Comparison of ENCODE assay signal across 29 mouse cellular contexts in genomic region chr10:89730386-89730785, GRCm38 (mm10). TPM values are rescaled to one million over a fixed set of nuclear protein-coding genes. Genes with fewer than 3 reads are reported as not detected.
DNase-seq lines count a peak whose midpoint lies in the region; ATAC-seq and TF ChIP-seq lines count a peak whose summit lies in the region.
"Had no signal": no experiment of that assay in that cellular context is flagged by ENCODE, and none has a peak within 500 bp of the region (broad histone marks: within the 10 kb centered on the region; RNA-seq: fewer than 3 reads in every experiment).

No protein-coding gene starts in this region.

- 0 out of 2 replicates have a peak overlapping the region, but pooled peaks have one; percentile 3 for H3K4me2 ChIP-seq in kidney, embryonic 14.5 days (replicated peaks; ENCODE audit: low read depth, low read length)
- H3K4me2 ChIP-seq in liver, embryonic 11.5 days: peak overlapping the region; percentile 61
- peak overlapping the region; percentile 28; the same call in 1 of the 2 replicates for H3K4me2 ChIP-seq in liver, embryonic 13.5 days
- H3K4me2 ChIP-seq in neural tube, embryonic 15.5 days: peak overlapping the region; percentile 70; the same call in 1 of the 2 replicates
- H3K4me2 ChIP-seq in forebrain, embryonic 11.5 days (ENCODE audit: low read depth, low read length, severe bottlenecking): no peak overlapping the region
- no peak overlapping the region for H3K4me2 ChIP-seq in midbrain, embryonic 16.5 days (ENCODE audit: low read length)

- no peak overlapping the region for H3K4me3 ChIP-seq in kidney, embryonic 14.5 days (ENCODE audit: low read length)
- H3K4me3 ChIP-seq in kidney, adult 2 months (ENCODE audit: insufficient read depth, low read depth, low read length): no peak overlapping the region
- H3K4me3 ChIP-seq in liver, embryonic 11.5 days (ENCODE audit: low read depth, low read length): no peak overlapping the region
- peak overlapping the region; percentile 18; the same call in 1 of the 2 replicates for H3K4me3 ChIP-seq in liver, embryonic 13.5 days (replicated peaks)
- H3K4me3 ChIP-seq in neural tube, embryonic 15.5 days (replicated peaks): no peak overlapping the region
- H3K4me3 ChIP-seq in forebrain, embryonic 11.5 days (ENCODE audit: low read depth, low read length): no peak overlapping the region
- H3K4me3 ChIP-seq in midbrain, embryonic 16.5 days (ENCODE audit: low read depth, low read length): no peak overlapping the region
- H3K4me3 ChIP-seq: hindbrain, embryonic 12.5 days; left cerebral cortex, adult 2 months had no signal

- peaks cover 11% of the 10 kb centered on the region for H3K4me1 ChIP-seq in kidney, embryonic 14.5 days (ENCODE audit: control insufficient read depth, insufficient read depth, low read length)
- peaks cover 5% of the 10 kb centered on the region; the same call in 1 of the 2 replicates for H3K4me1 ChIP-seq in kidney, adult 2 months (ENCODE audit: control insufficient read depth, insufficient read depth, low read length)
- H3K4me1 ChIP-seq in liver, embryonic 11.5 days (replicated peaks; ENCODE audit: control insufficient read depth, insufficient read depth, low read length): 0 out of 2 replicates have a peak, but pooled peaks cover 3% of the 10 kb centered on the region
- peaks cover 21% of the 10 kb centered on the region for H3K4me1 ChIP-seq in liver, embryonic 13.5 days (replicated peaks)
- peaks cover 17% of the 10 kb centered on the region for H3K4me1 ChIP-seq in neural tube, embryonic 15.5 days
- H3K4me1 ChIP-seq in forebrain, embryonic 11.5 days (replicated peaks; ENCODE audit: control insufficient read depth, insufficient read depth, low read length): peaks cover 4% of the 10 kb centered on the region
- peaks cover 17% of the 10 kb centered on the region for H3K4me1 ChIP-seq in midbrain, embryonic 16.5 days (ENCODE audit: control insufficient read depth, insufficient read depth, low read length)

- no peak for ATAC-seq in kidney, embryonic 14.5 days (ENCODE audit: low FRiP score, low TSS enrichment)
- no peak for ATAC-seq in liver, embryonic 11.5 days (replicated peaks; ENCODE audit: low FRiP score)
- ATAC-seq in liver, embryonic 13.5 days (ENCODE audit: low read depth): no peak
- no peak for ATAC-seq in neural tube, embryonic 15.5 days (ENCODE audit: low FRiP score)
- ATAC-seq in forebrain, embryonic 11.5 days (replicated peaks; ENCODE audit: low FRiP score): no peak
- ATAC-seq in midbrain, embryonic 16.5 days: no peak

- H3K9me3 ChIP-seq in kidney, embryonic 14.5 days (ENCODE audit: control insufficient read depth, low read length): no peaks in the 10 kb centered on the region
- H3K9me3 ChIP-seq in liver, embryonic 11.5 days (ENCODE audit: control insufficient read depth, low read length): no peaks in the 10 kb centered on the region
- H3K9me3 ChIP-seq in liver, embryonic 13.5 days (replicated peaks): no peaks in the 10 kb centered on the region
- H3K9me3 ChIP-seq in neural tube, embryonic 15.5 days (replicated peaks): no peaks in the 10 kb centered on the region
- no peaks in the 10 kb centered on the region for H3K9me3 ChIP-seq in forebrain, embryonic 11.5 days (ENCODE audit: control insufficient read depth, low read length)
- H3K9me3 ChIP-seq in midbrain, embryonic 16.5 days (replicated peaks; ENCODE audit: control insufficient read depth, low read length, poor library complexity, severe bottlenecking): no peaks in the 10 kb centered on the region
- H3K9me3 ChIP-seq: embryonic facial prominence, embryonic 13.5 days; forebrain, embryonic 12.5 days; heart, embryonic 10.5 days; heart, embryonic 15.5 days; hindbrain, embryonic 12.5 days; limb, embryonic 12.5 days had no signal

- no peaks in the 10 kb centered on the region for H3K27me3 ChIP-seq in kidney, embryonic 14.5 days (ENCODE audit: control insufficient read depth, insufficient read depth, low read length)
- H3K27me3 ChIP-seq in kidney, adult 2 months (replicated peaks; ENCODE audit: control insufficient read depth, insufficient read depth, low read length): no peaks in the 10 kb centered on the region
- no peaks in the 10 kb centered on the region for H3K27me3 ChIP-seq in liver, embryonic 11.5 days (replicated peaks; ENCODE audit: control insufficient read depth, insufficient read depth, low read length)
- no peaks in the 10 kb centered on the region for H3K27me3 ChIP-seq in liver, embryonic 13.5 days
- H3K27me3 ChIP-seq in neural tube, embryonic 15.5 days (replicated peaks): no peaks in the 10 kb centered on the region
- H3K27me3 ChIP-seq in forebrain, embryonic 11.5 days (ENCODE audit: control insufficient read depth, insufficient read depth, low read length): no peaks in the 10 kb centered on the region
- no peaks in the 10 kb centered on the region; the same call in 1 of the 2 replicates for H3K27me3 ChIP-seq in midbrain, embryonic 16.5 days (ENCODE audit: control insufficient read depth, insufficient read depth, low read depth, low read length)
- H3K27me3 ChIP-seq: embryonic facial prominence, embryonic 13.5 days; forebrain, embryonic 12.5 days; heart, embryonic 15.5 days; limb, embryonic 12.5 days had no signal

- no peak overlapping the region for H3K27ac ChIP-seq in kidney, embryonic 14.5 days (ENCODE audit: low read depth, low read length)
- no peak overlapping the region for H3K27ac ChIP-seq in kidney, adult 2 months (ENCODE audit: insufficient read depth, low read depth, low read length)
- H3K27ac ChIP-seq in liver, embryonic 11.5 days (ENCODE audit: low read depth, low read length): no peak overlapping the region
- peak overlapping the region; percentile 23; the same call in 1 of the 2 replicates for H3K27ac ChIP-seq in liver, embryonic 13.5 days
- H3K27ac ChIP-seq in neural tube, embryonic 15.5 days (replicated peaks): no peak overlapping the region
- H3K27ac ChIP-seq in forebrain, embryonic 11.5 days (ENCODE audit: low read depth, low read length): no peak overlapping the region
- H3K27ac ChIP-seq in midbrain, embryonic 16.5 days (ENCODE audit: low read length): no peak overlapping the region
- H3K27ac ChIP-seq: embryonic facial prominence, embryonic 13.5 days; forebrain, embryonic 12.5 days; heart, embryonic 10.5 days; heart, embryonic 15.5 days; hindbrain, embryonic 12.5 days; layer of hippocampus, adult 2 months; left cerebral cortex, adult 2 months; limb, embryonic 12.5 days had no signal

- peaks cover 19% of the 10 kb centered on the region; the same call in 1 of the 2 replicates for H3K36me3 ChIP-seq in kidney, embryonic 14.5 days (ENCODE audit: control insufficient read depth, insufficient read depth, low read length)
- H3K36me3 ChIP-seq in kidney, adult 2 months (ENCODE audit: control insufficient read depth, insufficient read depth, low read length): peaks cover 7% of the 10 kb centered on the region
- no peaks in the 10 kb centered on the region; the same call in 1 of the 2 replicates for H3K36me3 ChIP-seq in liver, embryonic 11.5 days (ENCODE audit: control insufficient read depth, insufficient read depth, low read length)
- H3K36me3 ChIP-seq in liver, embryonic 13.5 days: peaks cover 17% of the 10 kb centered on the region
- H3K36me3 ChIP-seq in neural tube, embryonic 15.5 days: peaks cover 17% of the 10 kb centered on the region; the same call in 1 of the 2 replicates
- no peaks in the 10 kb centered on the region; the same call in 1 of the 2 replicates for H3K36me3 ChIP-seq in forebrain, embryonic 11.5 days (ENCODE audit: control insufficient read depth, insufficient read depth, low read length)
- peaks cover 2% of the 10 kb centered on the region; the same call in 1 of the 2 replicates for H3K36me3 ChIP-seq in midbrain, embryonic 16.5 days (ENCODE audit: control insufficient read depth, insufficient read depth, low read length)

- DNase-seq in kidney, adult 2 months: no peak
- DNase-seq in liver, embryonic 11.5 days (ENCODE audit: low spot score): no peak
- DNase-seq in liver, embryonic 13.5 days: no peak
- no peak for DNase-seq in forebrain, embryonic 11.5 days (ENCODE audit: low spot score)
- DNase-seq: adrenal gland, adult 2 months; adrenal gland, postnatal 36 days; cerebellum, adult 18-20 months; cerebellum, postnatal 10 days; gastrocnemius, postnatal 10 days; heart, postnatal 36 days; kidney, adult 11 months; kidney, postnatal 36 days; lung, adult 2 months; lung, postnatal 10 days; retina, postnatal 1 day; right cerebral cortex, postnatal 14 days; thymus, postnatal 14 days had no signal

- 90% methylated on average over 6 of the region's 6 CpGs for WGBS in kidney, embryonic 14.5 days
- 64% methylated on average over 6 of the region's 6 CpGs for WGBS in kidney, adult 2 months
- 80% methylated on average over 6 of the region's 6 CpGs for WGBS in liver, embryonic 11.5 days
- WGBS in liver, embryonic 13.5 days (ENCODE audit: insufficient replicate concordance): 76% methylated on average over 6 of the region's 6 CpGs
- WGBS in neural tube, embryonic 15.5 days: 88% methylated on average over 6 of the region's 6 CpGs
- 94% methylated on average over 6 of the region's 6 CpGs for WGBS in forebrain, embryonic 11.5 days
- WGBS in midbrain, embryonic 16.5 days: 89% methylated on average over 6 of the region's 6 CpGs

- no peak overlapping the region for H3K9ac ChIP-seq in kidney, embryonic 14.5 days (ENCODE audit: low read depth, low read length)
- no peak overlapping the region for H3K9ac ChIP-seq in liver, embryonic 11.5 days (ENCODE audit: low read depth, low read length)
- H3K9ac ChIP-seq in liver, embryonic 13.5 days: no peak overlapping the region
- H3K9ac ChIP-seq in neural tube, embryonic 15.5 days (replicated peaks): no peak overlapping the region
- no peak overlapping the region for H3K9ac ChIP-seq in forebrain, embryonic 11.5 days (ENCODE audit: low read length)
- no peak overlapping the region for H3K9ac ChIP-seq in midbrain, embryonic 16.5 days (ENCODE audit: low read depth, low read length)
- H3K9ac ChIP-seq: forebrain, embryonic 12.5 days; heart, embryonic 15.5 days; hindbrain, embryonic 12.5 days had no signal

- no peak for TF ChIP-seq POLR2A in kidney, adult 2 months (IDR thresholded peaks at IDR 0.05; ENCODE audit: low read depth, low read length)

- no peak for TF ChIP-seq CTCF in kidney, adult 2 months (conservative IDR thresholded peaks at IDR 0.05; ENCODE audit: insufficient read depth, insufficient read length, low read depth, low read length)

RNA-seq across cellular contexts. Expression of gene Actr6, which starts 1.7 kb away (rescaled TPM):
- 36.3 and 48.7 TPM in 2 replicates for polyA plus RNA-seq in kidney, embryonic 14.5 days (2014; fragmentation: Nextera tagmentation; extraction: Ambion mirVana)
- 1.7 and 3.0 TPM in 2 replicates for polyA plus RNA-seq in kidney, adult 2 months (2012; rRNA removed)
- polyA plus RNA-seq in liver, embryonic 11.5 days (2014; fragmentation: Nextera tagmentation; extraction: Ambion mirVana): 29.3 and 33.2 TPM in 2 replicates
- 18.1 and 24.1 TPM in 2 replicates for polyA plus RNA-seq in liver, embryonic 13.5 days (2015; fragmentation: Nextera tagmentation; extraction: Ambion mirVana)
- polyA plus RNA-seq in neural tube, embryonic 15.5 days (2015; fragmentation: Nextera tagmentation; extraction: Ambion mirVana): 58.6 and 67.6 TPM in 2 replicates
- 34.9 and 39.9 TPM in 2 replicates for polyA plus RNA-seq in forebrain, embryonic 11.5 days (2014; fragmentation: Nextera tagmentation; extraction: Ambion mirVana)
- polyA plus RNA-seq in midbrain, embryonic 16.5 days (2015; fragmentation: Nextera tagmentation; extraction: Ambion mirVana): 55.3 and 60.3 TPM in 2 replicates
- polyA plus RNA-seq: small intestine, adult 2 months had no signal

RNA-seq across cellular contexts. Expression of gene Uhrf1bp1l, which starts 14.4 kb away (rescaled TPM):
- 22.9 and 38.0 TPM in 2 replicates for polyA plus RNA-seq in kidney, embryonic 14.5 days (2014; fragmentation: Nextera tagmentation; extraction: Ambion mirVana)
- 24.3 and 25.9 TPM in 2 replicates for polyA plus RNA-seq in kidney, adult 2 months (2012; rRNA removed)
- 24.4 and 26.8 TPM in 2 replicates for polyA plus RNA-seq in liver, embryonic 11.5 days (2014; fragmentation: Nextera tagmentation; extraction: Ambion mirVana)
- polyA plus RNA-seq in liver, embryonic 13.5 days (2015; fragmentation: Nextera tagmentation; extraction: Ambion mirVana): 10.5 and 15.1 TPM in 2 replicates
- 28.9 and 29.3 TPM in 2 replicates for polyA plus RNA-seq in neural tube, embryonic 15.5 days (2015; fragmentation: Nextera tagmentation; extraction: Ambion mirVana)
- polyA plus RNA-seq in forebrain, embryonic 11.5 days (2014; fragmentation: Nextera tagmentation; extraction: Ambion mirVana): 32.4 and 39.2 TPM in 2 replicates
- 30.7 and 32.9 TPM in 2 replicates for polyA plus RNA-seq in midbrain, embryonic 16.5 days (2015; fragmentation: Nextera tagmentation; extraction: Ambion mirVana)

RNA-seq across cellular contexts. Expression of gene Scyl2, which starts 44.3 kb away (rescaled TPM):
- 9.2 and 16.0 TPM in 2 replicates for polyA plus RNA-seq in kidney, embryonic 14.5 days (2014; fragmentation: Nextera tagmentation; extraction: Ambion mirVana)
- polyA plus RNA-seq in kidney, adult 2 months (2012; rRNA removed): 20.9 and 21.3 TPM in 2 replicates
- 11.7 and 13.3 TPM in 2 replicates for polyA plus RNA-seq in liver, embryonic 11.5 days (2014; fragmentation: Nextera tagmentation; extraction: Ambion mirVana)
- polyA plus RNA-seq in liver, embryonic 13.5 days (2015; fragmentation: Nextera tagmentation; extraction: Ambion mirVana): 4.3 and 5.1 TPM in 2 replicates
- polyA plus RNA-seq in neural tube, embryonic 15.5 days (2015; fragmentation: Nextera tagmentation; extraction: Ambion mirVana): 6.7 and 7.8 TPM in 2 replicates
- polyA plus RNA-seq in forebrain, embryonic 11.5 days (2014; fragmentation: Nextera tagmentation; extraction: Ambion mirVana): 13.1 and 13.9 TPM in 2 replicates
- 7.8 and 9.8 TPM in 2 replicates for polyA plus RNA-seq in midbrain, embryonic 16.5 days (2015; fragmentation: Nextera tagmentation; extraction: Ambion mirVana)

Comparison
In these comparisons a context has a peak if more than half of its experiments do, and no peak if none do; other contexts are left out.
1. H3K4me2 ChIP-seq: peak in kidney, embryonic 14.5 days (single experiment), liver, embryonic 11.5 days (single experiment), liver, embryonic 13.5 days (single experiment) and neural tube, embryonic 15.5 days (single experiment); none in forebrain, embryonic 11.5 days (single experiment) and midbrain, embryonic 16.5 days (single experiment).